Mouse (Mus musculus) embryonic facial prominence, embryonic 11.5 days (tissue): ENCODE data around the gene Srrm4. TPM values are rescaled to one million over a fixed set of nuclear protein-coding genes. Genes with fewer than 3 reads are reported as not detected.
A peak's percentile ranks its signal among the peaks of the same experiment; 100 is the strongest.

Experiments
- ATAC-seq: fragments of 200-750 bp; cut with Nextera tagmentation; replicated peaks from 2 replicates; pipeline ENCODE4 v1.8.0; 2017; ENCODE audit warnings: low read depth; ENCODE audit not compliant: insufficient number of reproducible peaks, low FRiP score, low TSS enrichment
- DNase-seq: peaks from one replicate; pipeline ENCODE4 v3.0.0-alpha.2; 2015; ENCODE audit warnings: low spot score
- H3K27ac ChIP-seq: fragments of 300-500 bp; sonication (generic); replicated peaks from 2 replicates; pipeline ENCODE4 v1.5.1; 2014; ENCODE audit warnings: mild to moderate bottlenecking, low read depth, low read length, control low read depth
- H3K27me3 ChIP-seq: fragments of 300-500 bp; sonication (generic); 2 replicates; pipeline ENCODE4 v1.6.1; 2014; ENCODE audit warnings: mild to moderate bottlenecking, low read length, moderate library complexity, mixed read lengths; ENCODE audit not compliant: control insufficient read depth, insufficient read depth
- H3K36me3 ChIP-seq: fragments of 300-500 bp; sonication (generic); replicated peaks from 2 replicates; pipeline ENCODE4 v1.6.1; 2014; ENCODE audit warnings: low read depth, mild to moderate bottlenecking, low read length, moderate library complexity, mixed read lengths; ENCODE audit not compliant: control insufficient read depth, insufficient read depth
- H3K4me1 ChIP-seq: fragments of 300-500 bp; sonication (generic); 2 replicates; pipeline ENCODE4 v1.6.1; 2014; ENCODE audit warnings: low read length, mixed read lengths; ENCODE audit not compliant: control insufficient read depth, insufficient read depth
- H3K4me2 ChIP-seq: fragments of 300-500 bp; sonication (generic); 2 replicates; pipeline ENCODE4 v1.6.1; 2014; ENCODE audit warnings: low read depth, mild to moderate bottlenecking, control low read depth, low read length, moderate library complexity
- H3K4me3 ChIP-seq: fragments of 300-500 bp; sonication (generic); 2 replicates; pipeline ENCODE4 v1.5.1; 2014; ENCODE audit warnings: low read depth, low read length, control low read depth
- H3K9ac ChIP-seq: fragments of 300-500 bp; sonication (generic); replicated peaks from 2 replicates; pipeline ENCODE4 v1.6.1; 2014; ENCODE audit warnings: mild to moderate bottlenecking, control low read depth, low read length
- H3K9me3 ChIP-seq: fragments of 300-500 bp; sonication (generic); replicated peaks from 2 replicates; pipeline ENCODE4 v1.6.1; 2016; ENCODE audit warnings: mild to moderate bottlenecking, low read length, inconsistent platforms, mixed read lengths; ENCODE audit not compliant: control insufficient read depth
- WGBS: fragments of 180-500 bp; shearing (Covaris S2); extraction: QIAGEN DNeasy Blood & Tissue Kit; methylation state at CpG from one replicate; pipeline ENCODE4 v1.1.7; 2014; 5-methylcytosine and 5-hydroxymethylcytosine counted together
- polyA plus RNA-seq: library from polyadenylated mRNA; unstranded; fragments of >200 nt; fragmentation: Nextera tagmentation; extraction: Ambion mirVana; gene quantifications from 2 replicates; pipeline ENCODE4 v1.2.1, GENCODE M21; 2014

The Srrm4 gene
- polyA plus RNA-seq, 1 experiment from 2014 or later = 3.4 TPM

DNA sequence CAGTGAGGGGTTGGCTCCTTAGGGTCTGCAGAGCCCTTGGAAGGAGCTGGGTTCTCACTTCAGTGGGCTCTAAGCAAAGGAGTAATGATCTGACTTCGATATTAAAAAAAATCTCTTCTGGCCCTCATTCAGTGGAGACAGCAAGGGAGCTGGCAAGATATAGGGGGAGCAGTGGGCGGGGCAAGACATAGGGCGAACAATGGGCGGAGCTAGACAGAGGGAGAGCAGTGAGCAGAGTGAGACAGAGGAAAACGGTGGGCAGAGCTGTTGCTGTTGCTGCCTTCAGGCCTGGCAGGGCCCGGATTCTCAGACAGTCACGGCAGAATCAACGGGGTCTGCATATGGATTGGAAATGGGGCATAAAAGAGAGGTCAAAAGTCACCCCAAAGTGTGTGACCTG lies 102.0 kb downstream of the Srrm4 start:
- Histone ChIP-seq H3K9ac (no peak overlapping the region), H3K4me3 (no peak overlapping the region), H3K27ac (no peak overlapping the region), H3K4me1 (peaks cover 3% of the 10 kb centered on the region; the same call in 1 of the 2 replicates), H3K9me3 (no peaks in the 10 kb centered on the region), H3K27me3 (no peaks in the 10 kb centered on the region), H3K36me3 (no peaks in the 10 kb centered on the region), H3K4me2 (no peak overlapping the region)
- ATAC-seq (no peak), DNase-seq (no peak)
- WGBS = 48% methylated on average over 8 of the region's 8 CpGs

DNA sequence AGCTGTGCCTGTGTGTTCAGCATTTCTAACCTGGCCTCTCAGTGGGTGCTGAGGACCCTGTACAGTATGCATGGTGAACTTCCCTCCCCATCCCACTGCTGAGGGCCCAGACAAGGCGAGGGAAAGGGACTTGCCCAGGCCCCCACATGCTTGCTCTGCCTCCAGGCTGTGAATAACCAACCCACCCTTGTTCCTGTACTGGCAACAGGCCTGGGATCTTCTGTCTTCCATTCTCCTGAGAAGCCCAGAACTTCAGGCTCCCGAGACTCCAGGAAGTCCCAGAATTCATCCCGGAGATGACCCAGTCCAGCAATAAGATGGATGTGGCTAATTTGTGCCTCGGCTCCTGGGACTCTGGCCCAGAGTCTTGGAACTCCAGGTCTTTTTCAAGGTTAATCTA lies 105.5 kb downstream of the Srrm4 start:
- no peak overlapping the region for H3K27ac ChIP-seq
- H3K4me2 ChIP-seq = no peak overlapping the region
- no peaks in the 10 kb centered on the region for H3K36me3 ChIP-seq
- H3K27me3 ChIP-seq = no peaks in the 10 kb centered on the region
- WGBS = 63% methylated on average over 4 of the region's 4 CpGs
- DNase-seq (no peak), ATAC-seq (no peak)
- no peak overlapping the region for H3K9ac ChIP-seq
- H3K9me3 ChIP-seq = no peaks in the 10 kb centered on the region
- H3K4me3 ChIP-seq = no peak overlapping the region
- peaks cover 3% of the 10 kb centered on the region; the same call in 1 of the 2 replicates for H3K4me1 ChIP-seq

DNA sequence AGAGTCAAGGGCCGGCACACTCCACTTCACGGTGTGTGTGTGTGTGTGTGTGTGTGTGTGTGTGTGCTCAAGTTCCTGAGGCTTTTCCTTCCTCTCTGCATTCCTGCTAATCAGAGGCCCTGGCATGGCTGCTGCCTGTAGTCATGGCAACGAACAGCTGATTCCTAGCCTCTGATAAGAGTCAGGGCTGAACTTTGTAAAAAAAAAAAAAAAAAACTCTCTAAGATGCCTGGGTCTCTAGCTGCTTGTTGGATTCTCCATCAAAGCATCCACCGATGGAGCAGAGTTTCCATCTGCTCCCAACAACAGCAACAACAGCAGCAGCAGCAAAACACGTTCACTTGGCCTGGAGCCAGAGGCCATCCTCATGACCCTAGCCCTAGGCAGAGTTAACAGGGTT lies 106.5 kb downstream of the Srrm4 start:
- WGBS = 13% methylated on average over 5 of the region's 5 CpGs
- Histone ChIP-seq H3K27me3 (no peaks in the 10 kb centered on the region), H3K4me3 (no peak overlapping the region), H3K9me3 (no peaks in the 10 kb centered on the region), H3K9ac (no peak overlapping the region), H3K4me1 (peaks cover 3% of the 10 kb centered on the region; the same call in 1 of the 2 replicates), H3K36me3 (no peaks in the 10 kb centered on the region), H3K4me2 (no peak overlapping the region), H3K27ac (no peak overlapping the region)
- ATAC-seq (peak; percentile 77; the same call in 1 of the 2 replicates), DNase-seq (peak; percentile 84)

DNA sequence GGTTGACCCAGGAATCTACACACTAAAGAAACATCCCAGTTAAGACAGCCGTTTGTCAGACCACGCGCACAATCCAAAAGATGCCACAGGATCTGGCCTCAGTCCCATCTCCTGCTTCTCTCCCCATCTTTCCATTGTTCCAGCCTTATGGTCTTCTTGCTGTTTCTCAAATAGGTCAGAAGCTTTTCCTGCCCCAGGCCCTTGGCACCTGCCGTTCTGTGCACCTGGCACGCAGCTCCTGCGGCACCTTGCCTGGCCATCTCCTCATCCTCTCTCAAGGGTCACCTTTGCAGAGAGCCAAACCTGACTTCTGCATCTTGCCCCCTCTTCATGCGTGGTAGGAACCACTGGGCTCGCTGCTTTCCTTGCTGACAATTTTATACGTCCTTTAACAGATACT lies 107.4 kb downstream of the Srrm4 start:
- Histone ChIP-seq H3K4me1 (peaks cover 3% of the 10 kb centered on the region; the same call in 1 of the 2 replicates), H3K27ac (no peak overlapping the region), H3K36me3 (no peaks in the 10 kb centered on the region), H3K9ac (no peak overlapping the region), H3K9me3 (no peaks in the 10 kb centered on the region), H3K4me2 (no peak overlapping the region), H3K27me3 (no peaks in the 10 kb centered on the region), H3K4me3 (no peak overlapping the region)
- DNase-seq (no peak), ATAC-seq (no peak)
- 93% methylated on average over 9 of the region's 9 CpGs for WGBS

DNA sequence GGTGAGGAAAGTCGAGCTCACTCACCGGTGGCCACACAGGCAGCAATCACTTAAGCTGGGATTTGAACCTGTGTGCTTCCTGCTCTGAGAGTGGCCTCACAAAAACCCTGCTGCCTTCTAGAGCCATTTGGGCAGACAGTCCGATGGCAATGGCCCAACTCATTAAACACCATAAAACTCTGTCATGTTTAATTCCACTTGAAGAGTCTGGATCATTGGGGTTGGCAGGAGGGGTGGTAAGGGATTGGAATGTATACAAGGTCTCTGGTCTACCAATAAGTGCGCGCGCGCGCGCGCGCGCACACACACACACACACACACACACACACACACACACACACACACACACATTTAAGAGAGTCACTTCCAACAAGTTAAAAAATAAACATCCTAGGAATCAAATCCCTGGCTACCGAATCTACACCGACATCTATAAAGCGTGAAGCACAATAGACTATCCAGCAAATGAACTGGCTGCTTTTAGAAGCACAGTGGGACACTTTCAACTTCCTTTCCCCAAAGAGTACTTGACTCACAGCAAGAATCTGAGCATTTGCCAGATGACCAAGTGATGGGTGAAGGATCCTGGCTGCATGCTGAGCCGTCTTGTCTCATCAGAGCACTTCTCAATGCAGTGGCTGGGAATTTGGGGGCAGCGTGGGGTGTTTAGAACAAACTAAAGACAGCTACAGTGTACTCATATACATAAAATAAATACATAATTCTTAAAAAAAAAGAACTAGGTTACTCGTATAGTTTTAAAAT lies 112.8 kb downstream of the Srrm4 start:
- Histone ChIP-seq H3K36me3 (no peaks in the 10 kb centered on the region), H3K9me3 (no peaks in the 10 kb centered on the region), H3K9ac (no peak overlapping the region), H3K4me3 (no peak overlapping the region), H3K4me1 (no peaks in the 10 kb centered on the region), H3K4me2 (no peak overlapping the region), H3K27ac (no peak overlapping the region), H3K27me3 (no peaks in the 10 kb centered on the region)
- 87% methylated on average over 18 of the region's 18 CpGs for WGBS
- ATAC-seq (no peak), DNase-seq (no peak)

DNA sequence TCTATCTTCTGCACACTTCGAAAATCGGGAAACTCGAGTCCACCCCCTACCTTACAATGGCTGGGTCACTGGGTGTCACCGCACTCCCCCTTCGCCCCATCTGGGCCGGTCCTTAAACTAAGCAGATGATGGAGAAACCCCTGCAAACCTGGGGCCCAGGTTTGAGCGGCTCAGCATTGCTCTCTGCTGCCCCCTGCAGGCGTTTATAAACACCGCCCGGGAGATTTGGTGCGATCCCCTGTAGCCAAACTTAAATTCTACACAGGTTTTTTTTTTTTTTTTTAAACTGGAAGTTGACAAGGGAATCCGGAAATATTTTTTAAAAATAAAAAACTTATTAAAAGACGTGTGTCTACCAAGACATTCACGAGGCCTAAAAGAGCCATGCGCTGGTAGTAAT lies 115.6 kb downstream of the Srrm4 start:
- 13% methylated on average over 15 of the region's 15 CpGs for WGBS
- no peak overlapping the region for H3K9ac ChIP-seq
- ATAC-seq (no peak), DNase-seq (peak; percentile 81)
- no peaks in the 10 kb centered on the region for H3K4me1 ChIP-seq
- no peaks in the 10 kb centered on the region for H3K36me3 ChIP-seq
- no peaks in the 10 kb centered on the region for H3K9me3 ChIP-seq
- H3K4me3 ChIP-seq = no peak overlapping the region
- no peaks in the 10 kb centered on the region for H3K27me3 ChIP-seq
- H3K27ac ChIP-seq = no peak overlapping the region
- H3K4me2 ChIP-seq = no peak overlapping the region

DNA sequence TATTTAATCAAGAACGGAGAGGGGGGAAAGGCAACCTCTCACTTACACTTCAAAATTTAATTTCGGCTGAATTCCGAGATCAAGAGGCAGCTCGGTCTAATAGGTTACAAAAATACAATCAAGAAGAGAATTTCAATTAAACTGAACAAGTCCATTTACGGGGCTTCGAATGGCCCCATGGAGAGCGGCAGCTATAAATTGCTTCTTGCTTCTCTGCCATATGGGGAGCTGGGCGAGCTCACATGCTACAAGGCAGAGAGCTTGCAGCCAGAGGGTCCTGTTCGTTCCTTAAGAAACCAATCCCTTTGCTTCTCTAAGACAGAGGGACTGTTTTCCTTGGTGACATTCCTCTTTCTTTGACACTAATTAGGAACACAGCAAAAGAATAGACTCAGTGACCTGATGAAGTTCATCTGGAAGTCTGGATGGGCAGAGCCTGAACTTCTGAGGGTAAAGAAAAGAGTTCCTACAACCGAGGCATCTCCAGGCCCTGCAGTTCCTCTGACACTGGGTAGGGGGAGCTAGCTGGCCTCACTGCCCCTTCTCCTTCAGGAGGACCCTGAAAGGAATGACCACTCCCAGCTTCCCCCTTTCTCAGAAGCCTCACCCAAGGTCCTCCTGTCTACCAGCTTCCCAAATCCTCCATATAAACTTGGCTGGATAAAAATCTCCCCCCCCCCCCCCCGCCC lies 130.1 kb downstream of the Srrm4 start:
- DNase-seq (peak; percentile 40), ATAC-seq (no peak)
- H3K36me3 ChIP-seq = no peaks in the 10 kb centered on the region
- H3K27ac ChIP-seq = no peak overlapping the region
- 47% methylated on average over 11 of the region's 11 CpGs for WGBS
- H3K4me3 ChIP-seq = no peak overlapping the region
- no peak overlapping the region for H3K4me2 ChIP-seq
- H3K27me3 ChIP-seq = no peaks in the 10 kb centered on the region
- H3K4me1 ChIP-seq = no peaks in the 10 kb centered on the region
- no peak overlapping the region for H3K9ac ChIP-seq
- H3K9me3 ChIP-seq = no peaks in the 10 kb centered on the region; the same call in 1 of the 2 replicates

DNA sequence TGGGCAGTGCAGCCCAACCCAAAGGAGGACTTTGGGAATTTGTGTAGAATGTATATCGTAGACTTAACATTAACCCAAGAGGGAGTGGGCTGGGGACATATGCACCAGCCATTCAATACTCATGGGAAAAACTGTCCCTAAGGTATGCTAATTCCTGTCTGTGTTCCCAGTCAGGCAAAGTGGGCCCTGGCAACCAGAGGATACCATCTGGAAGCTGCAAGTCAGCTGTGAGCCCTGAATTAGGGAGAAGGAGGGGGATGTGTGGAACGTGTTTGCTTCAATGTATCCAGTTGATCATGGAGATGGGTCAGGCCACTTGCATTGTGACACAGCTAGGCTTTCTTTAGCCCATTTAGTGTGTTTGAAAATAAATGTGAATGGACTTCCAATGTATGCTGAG lies 131.6 kb downstream of the Srrm4 start:
- DNase-seq (no peak), ATAC-seq (no peak)
- Histone ChIP-seq H3K27me3 (no peaks in the 10 kb centered on the region), H3K4me1 (no peaks in the 10 kb centered on the region), H3K9me3 (no peaks in the 10 kb centered on the region), H3K4me2 (no peak overlapping the region), H3K9ac (no peak overlapping the region), H3K36me3 (no peaks in the 10 kb centered on the region), H3K27ac (no peak overlapping the region), H3K4me3 (no peak overlapping the region)
- 78% methylated on average over 2 of the region's 2 CpGs for WGBS
